Mouse (Mus musculus): ENCODE data around the gene Chia1. TPM values are rescaled to one million over a fixed set of nuclear protein-coding genes. Genes with fewer than 3 reads are reported as not detected.
"Not testable (repeated sequence)": the region's sequence is repeated elsewhere in the genome, so short reads cannot be mapped to it uniquely, and the experiment has no call there.

Gene Chia1
- polyA plus RNA-seq, 1 experiment = not detected

- no peaks in the 10 kb centered on the region for H3K4me1 ChIP-seq (ENCODE audit: control insufficient read depth, insufficient read depth, low read length)
- H3K27ac ChIP-seq (ENCODE audit: insufficient read depth, low read depth, low read length) = no peak overlapping the region
- no peak overlapping the region for H3K4me3 ChIP-seq (ENCODE audit: insufficient read depth, low read length)
- no peak for TF ChIP-seq CTCF (IDR thresholded peaks at IDR 0.05; ENCODE audit: low read depth, low read length)
- TF ChIP-seq POLR2A (IDR thresholded peaks at IDR 0.05; ENCODE audit: borderline replicate concordance, low read depth, low read length) = no peak
Observed at GRCm38 (mm10) chr3:106170522-106171053, 57.6 kb downstream of the Chia1 start.

GRCm38 (mm10) chr3:106171135-106171731 lies 58.2 kb downstream of the Chia1 start:
- H3K27ac ChIP-seq (ENCODE audit: insufficient read depth, low read depth, low read length) = no peak overlapping the region
- H3K4me1 ChIP-seq (ENCODE audit: control insufficient read depth, insufficient read depth, low read length) = no peaks in the 10 kb centered on the region
- no peak for TF ChIP-seq POLR2A (IDR thresholded peaks at IDR 0.05; ENCODE audit: borderline replicate concordance, low read depth, low read length)
- TF ChIP-seq CTCF (IDR thresholded peaks at IDR 0.05; ENCODE audit: low read depth, low read length) = no peak
- no peak overlapping the region for H3K4me3 ChIP-seq (ENCODE audit: insufficient read depth, low read length)

GRCm38 (mm10) chr3:106172506-106172905 lies 59.5 kb downstream of the Chia1 start:
- not testable (repeated sequence) for H3K4me1 ChIP-seq (ENCODE audit: control insufficient read depth, insufficient read depth, low read length); H3K4me3 ChIP-seq (ENCODE audit: insufficient read depth, low read length); H3K27ac ChIP-seq (ENCODE audit: insufficient read depth, low read depth, low read length)

- not testable (repeated sequence) for H3K4me3 ChIP-seq (ENCODE audit: insufficient read depth, low read length); H3K4me1 ChIP-seq (ENCODE audit: control insufficient read depth, insufficient read depth, low read length); H3K27ac ChIP-seq (ENCODE audit: insufficient read depth, low read depth, low read length)
Observed at GRCm38 (mm10) chr3:106174971-106175370, 61.9 kb downstream of the Chia1 start.

GRCm38 (mm10) chr3:106177509-106178189 lies 64.6 kb downstream of the Chia1 start:
- Histone ChIP-seq H3K4me3 (ENCODE audit: insufficient read depth, low read length) (no peak overlapping the region), H3K27ac (ENCODE audit: insufficient read depth, low read depth, low read length) (no peak overlapping the region), H3K4me1 (ENCODE audit: control insufficient read depth, insufficient read depth, low read length) (no peaks in the 10 kb centered on the region)
- no peak for TF ChIP-seq POLR2A (IDR thresholded peaks at IDR 0.05; ENCODE audit: borderline replicate concordance, low read depth, low read length)
- TF ChIP-seq CTCF (IDR thresholded peaks at IDR 0.05; ENCODE audit: low read depth, low read length) = no peak

Other genes starting within 250 kb of the Chia1 start
- gene Adora3, start 242.4 kb upstream of the Chia1 start, polyA plus RNA-seq (2012; ENCODE audit: insufficient read depth, insufficient read length, missing spikeins) = 2.6 and 2.7 TPM in 2 replicates
- 1.1 TPM in 1 of 2 replicates, not detected in the other for gene Tmigd3, start 242.3 kb upstream of the Chia1 start, polyA plus RNA-seq (2012; ENCODE audit: insufficient read depth, insufficient read length, missing spikeins)
- gene I830077J02Rik, start 180.6 kb upstream of the Chia1 start, polyA plus RNA-seq (2012; ENCODE audit: insufficient read depth, insufficient read length, missing spikeins) = 16.9 and 17.2 TPM in 2 replicates
- gene Wdr77, start 153.9 kb upstream of the Chia1 start, polyA plus RNA-seq (2012; ENCODE audit: insufficient read depth, insufficient read length, missing spikeins) = 11.7 and 16.3 TPM in 2 replicates
- 323 and 358 TPM in 2 replicates for gene Atp5f1, start 153.1 kb upstream of the Chia1 start, polyA plus RNA-seq (2012; ENCODE audit: insufficient read depth, insufficient read length, missing spikeins)
- 1.8 TPM in 2 replicates for gene Ovgp1, start 139.5 kb upstream of the Chia1 start, polyA plus RNA-seq (2012; ENCODE audit: insufficient read depth, insufficient read length, missing spikeins)
- gene Pifo, start 98.6 kb upstream of the Chia1 start, polyA plus RNA-seq (2012; ENCODE audit: insufficient read depth, insufficient read length, missing spikeins) = not detected in 2 replicates
- gene Chil5, start 80.4 kb upstream of the Chia1 start, polyA plus RNA-seq (2012; ENCODE audit: insufficient read depth, insufficient read length, missing spikeins) = not detected in 2 replicates
- 2.8 and 2.9 TPM in 2 replicates for gene Chil3, start 54.3 kb downstream of the Chia1 start, polyA plus RNA-seq (2012; ENCODE audit: insufficient read depth, insufficient read length, missing spikeins)
- gene Chil4, start 106.3 kb downstream of the Chia1 start, polyA plus RNA-seq (2012; ENCODE audit: insufficient read depth, insufficient read length, missing spikeins) = not detected in 2 replicates

Measured in bone marrow macrophage, adult 2 months (primary cell).